Mouse (Mus musculus) gastrocnemius, adult 8-10 months (tissue): ENCODE data around the gene Hoxa2. TPM values are rescaled to one million over a fixed set of nuclear protein-coding genes. Genes with fewer than 3 reads are reported as not detected.

ENCODE experiments used
- DNase-seq, 2 experiments: peaks; one replicate each; pipeline ENCODE4 v3.0.0; 2022; ENCODE audit warnings: low spot score in 2 of 2
- total RNA-seq, 4 experiments: library from RNA; stranded (reverse); gene quantifications; 2 replicates each; pipeline ENCODE4 v1.2.4; 2022

Hoxa2 gene
- total RNA-seq, 4 experiments from 2014 or later, result 0.19 to 0.65 (median 0.58) TPM

- DNase-seq, result no peak
These were observed 37.9 kb upstream of the Hoxa2 start for GRCm38 (mm10) chr6:52202362-52203120.

- no peak for DNase-seq
These were observed 36.6 kb upstream of the Hoxa2 start for GRCm38 (mm10) chr6:52201269-52201668.

- DNase-seq, result no peak
These were observed 36.2 kb upstream of the Hoxa2 start for GRCm38 (mm10) chr6:52200751-52201250.

- no peak for DNase-seq
These were observed 35.6 kb upstream of the Hoxa2 start for GRCm38 (mm10) chr6:52200073-52200750.

GRCm38 (mm10) chr6:52197271-52197670 is 32.6 kb upstream of the Hoxa2 start:
- no peak for DNase-seq

- no peak for DNase-seq
These were observed 32.2 kb upstream of the Hoxa2 start for GRCm38 (mm10) chr6:52196811-52197210.

- no peak for DNase-seq
These were observed 30.1 kb upstream of the Hoxa2 start for GRCm38 (mm10) chr6:52194690-52195089.

- DNase-seq, result peak; percentile 78 to 80
These were observed 27.4 kb upstream of the Hoxa2 start for GRCm38 (mm10) chr6:52191860-52192550.

- no peak for DNase-seq
These were observed 26.5 kb upstream of the Hoxa2 start, which contains the start of gene Hoxa4 for GRCm38 (mm10) chr6:52190906-52191810. Gene Hoxa4, minus strand, starts transcription at chr6:52191753.

GRCm38 (mm10) chr6:52190410-52190809 is 25.8 kb upstream of the Hoxa2 start:
- no peak for DNase-seq

GRCm38 (mm10) chr6:52189909-52190308 is 25.3 kb upstream of the Hoxa2 start:
- no peak for DNase-seq

GRCm38 (mm10) chr6:52189172-52189591 is 24.6 kb upstream of the Hoxa2 start:
- DNase-seq, result peak; percentile 30 to 56

GRCm38 (mm10) chr6:52186500-52186899 is 21.9 kb upstream of the Hoxa2 start:
- DNase-seq, result no peak

- no peak for DNase-seq
These were observed 21.2 kb upstream of the Hoxa2 start for GRCm38 (mm10) chr6:52185834-52186233.

- DNase-seq, result no peak
These were observed 20.6 kb upstream of the Hoxa2 start for GRCm38 (mm10) chr6:52185222-52185621.

- DNase-seq, result no peak
These were observed 20.0 kb upstream of the Hoxa2 start for GRCm38 (mm10) chr6:52184668-52185067.

GRCm38 (mm10) chr6:52183311-52184080 is 18.9 kb upstream of the Hoxa2 start:
- DNase-seq, result no peak

GRCm38 (mm10) chr6:52182793-52183192 is 18.2 kb upstream of the Hoxa2 start:
- no peak for DNase-seq

GRCm38 (mm10) chr6:52182030-52182429 is 17.4 kb upstream of the Hoxa2 start:
- DNase-seq, result no peak

- DNase-seq, result no peak
These were observed 16.1 kb upstream of the Hoxa2 start for GRCm38 (mm10) chr6:52180726-52181125.
